Mouse (Mus musculus): ENCODE data around the gene Lix1l.

GRCm38 (mm10) chr3:96594851-96595250 is 6.1 kb upstream of the Lix1l start:
- TF ChIP-seq CTCF (IDR thresholded peaks at IDR 0.05; ENCODE audit: insufficient read depth, low read length) (no peak), POLR2A (IDR thresholded peaks at IDR 0.05; ENCODE audit: borderline replicate concordance, extremely low read depth, low read depth, low read length) (no peak)

All from lung, adult 2 months (tissue).